Mouse (Mus musculus): ENCODE results near the gene Mettl22. TPM values are rescaled to one million over a fixed set of nuclear protein-coding genes. Genes with fewer than 3 reads are reported as not detected.

Gene Mettl22
- polyA plus RNA-seq, 2 experiments, result 8.6 to 9.0 TPM

- Histone ChIP-seq H3K27me3 (ENCODE audit: control insufficient read depth, insufficient read depth, low read length) (no peaks in the 10 kb centered on the region), H3K27ac (no peak overlapping the region), H3K4me2 (ENCODE audit: low read depth) (no peak overlapping the region), H3K4me1 (replicated peaks; ENCODE audit: control insufficient read depth in 2 of 2, insufficient read depth in 2 of 2, low read length in 1 of 2) (peaks cover 0 to 5% of the 10 kb centered on the region in 2 experiments; a peak in 1 of 4 replicates), H3K9me3 (ENCODE audit: control insufficient read depth, low read length) (no peaks in the 10 kb centered on the region), H3K4me3 (ENCODE audit: insufficient read depth in 1 of 2, low read depth in 2 of 2, low read length in 2 of 2) (no peak overlapping the region), H3K9ac (replicated peaks) (no peak overlapping the region), H3K36me3 (replicated peaks; ENCODE audit: control insufficient read depth, insufficient read depth, low read depth) (no peaks in the 10 kb centered on the region)
- TF ChIP-seq CTCF (IDR thresholded peaks at IDR 0.05; ENCODE audit: low read depth), result no peak
- TF ChIP-seq EP300 (IDR thresholded peaks at IDR 0.05; ENCODE audit: low read depth), result no peak
- WGBS (ENCODE audit: insufficient replicate concordance), result 66% methylated on average over 5 of the region's 5 CpGs
- no peak for ATAC-seq (ENCODE audit: insufficient read depth)
- DNase-seq (ENCODE audit: low read depth in 3 of 3, low spot score in 3 of 3), result no peak
Observed at GRCm38 (mm10) chr16:8520525-8520924, 49.9 kb downstream of the Mettl22 start.

- Histone ChIP-seq H3K4me2 (ENCODE audit: low read depth) (no peak overlapping the region), H3K36me3 (replicated peaks; ENCODE audit: control insufficient read depth, insufficient read depth, low read depth) (no peaks in the 10 kb centered on the region), H3K27ac (no peak overlapping the region), H3K4me3 (ENCODE audit: insufficient read depth in 1 of 2, low read depth in 2 of 2, low read length in 2 of 2) (no peak overlapping the region), H3K9ac (replicated peaks) (no peak overlapping the region), H3K9me3 (ENCODE audit: control insufficient read depth, low read length) (no peaks in the 10 kb centered on the region), H3K27me3 (ENCODE audit: control insufficient read depth, insufficient read depth, low read length) (no peaks in the 10 kb centered on the region), H3K4me1 (replicated peaks; ENCODE audit: control insufficient read depth in 2 of 2, insufficient read depth in 2 of 2, low read length in 1 of 2) (peaks cover 0 to 12% of the 10 kb centered on the region in 2 experiments; a peak in 1 of 4 replicates)
- DNase-seq (ENCODE audit: low read depth in 3 of 3, low spot score in 3 of 3), result no peak
- no peak for ATAC-seq (ENCODE audit: insufficient read depth)
- TF ChIP-seq EP300 (IDR thresholded peaks at IDR 0.05; ENCODE audit: low read depth) (no peak), CTCF (IDR thresholded peaks at IDR 0.05; ENCODE audit: low read depth) (no peak)
- 25% methylated on average over 4 of the region's 4 CpGs for WGBS (ENCODE audit: insufficient replicate concordance)
Observed at GRCm38 (mm10) chr16:8521322-8521721, 50.7 kb downstream of the Mettl22 start.

- Histone ChIP-seq H3K9ac (replicated peaks) (no peak overlapping the region), H3K27me3 (ENCODE audit: control insufficient read depth, insufficient read depth, low read length) (no peaks in the 10 kb centered on the region), H3K9me3 (ENCODE audit: control insufficient read depth, low read length) (no peaks in the 10 kb centered on the region), H3K36me3 (replicated peaks; ENCODE audit: control insufficient read depth, insufficient read depth, low read depth) (no peaks in the 10 kb centered on the region), H3K27ac (no peak overlapping the region), H3K4me1 (replicated peaks; ENCODE audit: control insufficient read depth in 2 of 2, insufficient read depth in 2 of 2, low read length in 1 of 2) (peaks cover 0 to 14% of the 10 kb centered on the region in 2 experiments; a peak in 1 of 4 replicates), H3K4me2 (ENCODE audit: low read depth) (no peak overlapping the region), H3K4me3 (ENCODE audit: insufficient read depth in 1 of 2, low read depth in 2 of 2, low read length in 2 of 2) (no peak overlapping the region)
- TF ChIP-seq CTCF (IDR thresholded peaks at IDR 0.05; ENCODE audit: low read depth), result no peak
- no peak for TF ChIP-seq EP300 (IDR thresholded peaks at IDR 0.05; ENCODE audit: low read depth)
- ATAC-seq (ENCODE audit: insufficient read depth) (no peak), DNase-seq (ENCODE audit: low read depth in 3 of 3, low spot score in 3 of 3) (no peak)
- 50% methylated on average over 11 of the region's 11 CpGs for WGBS (ENCODE audit: insufficient replicate concordance)
Observed at GRCm38 (mm10) chr16:8523480-8524144, 53.0 kb downstream of the Mettl22 start.

GRCm38 (mm10) chr16:8524163-8524847 lies 53.7 kb downstream of the Mettl22 start:
- no peak for DNase-seq (ENCODE audit: low read depth in 3 of 3, low spot score in 3 of 3)
- Histone ChIP-seq H3K4me2 (ENCODE audit: low read depth) (no peak overlapping the region), H3K4me1 (replicated peaks; ENCODE audit: control insufficient read depth in 2 of 2, insufficient read depth in 2 of 2, low read length in 1 of 2) (peaks cover 0 to 14% of the 10 kb centered on the region in 2 experiments; a peak in 1 of 4 replicates), H3K36me3 (replicated peaks; ENCODE audit: control insufficient read depth, insufficient read depth, low read depth) (no peaks in the 10 kb centered on the region), H3K4me3 (ENCODE audit: insufficient read depth in 1 of 2, low read depth in 2 of 2, low read length in 2 of 2) (no peak overlapping the region), H3K27me3 (ENCODE audit: control insufficient read depth, insufficient read depth, low read length) (no peaks in the 10 kb centered on the region), H3K9me3 (ENCODE audit: control insufficient read depth, low read length) (no peaks in the 10 kb centered on the region), H3K27ac (no peak overlapping the region), H3K9ac (replicated peaks) (no peak overlapping the region)
- no peak for ATAC-seq (ENCODE audit: insufficient read depth)
- no peak for TF ChIP-seq CTCF (IDR thresholded peaks at IDR 0.05; ENCODE audit: low read depth)
- WGBS (ENCODE audit: insufficient replicate concordance), result 67% methylated on average over 16 of the region's 16 CpGs

DNA sequence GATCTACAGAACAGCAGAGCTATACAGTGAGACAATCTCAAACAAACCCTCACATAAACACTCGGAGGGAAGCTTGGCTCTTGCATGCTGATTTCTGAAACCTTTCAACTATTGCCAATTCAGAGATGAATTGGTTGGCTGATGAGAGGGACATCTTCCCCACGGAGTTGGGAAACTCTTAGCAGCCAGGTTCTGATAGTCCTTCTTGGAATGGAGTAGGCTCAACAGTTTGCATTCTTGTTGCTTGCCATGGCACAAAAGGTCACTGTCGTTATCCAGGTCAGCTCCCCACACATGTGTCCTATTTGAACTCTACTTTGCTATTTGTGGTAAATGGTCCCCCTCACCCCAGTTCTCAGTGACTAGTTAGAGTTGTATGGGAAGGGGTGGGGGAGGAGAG lies 54.7 kb downstream of the Mettl22 start:
- Histone ChIP-seq H3K4me3 (ENCODE audit: insufficient read depth in 1 of 2, low read depth in 2 of 2, low read length in 2 of 2) (no peak overlapping the region), H3K27me3 (ENCODE audit: control insufficient read depth, insufficient read depth, low read length) (no peaks in the 10 kb centered on the region), H3K27ac (no peak overlapping the region), H3K36me3 (replicated peaks; ENCODE audit: control insufficient read depth, insufficient read depth, low read depth) (no peaks in the 10 kb centered on the region), H3K9me3 (ENCODE audit: control insufficient read depth, low read length) (no peaks in the 10 kb centered on the region), H3K4me1 (replicated peaks; ENCODE audit: control insufficient read depth in 2 of 2, insufficient read depth in 2 of 2, low read length in 1 of 2) (peaks cover 0 to 14% of the 10 kb centered on the region in 2 experiments; a peak in 1 of 4 replicates), H3K4me2 (ENCODE audit: low read depth) (no peak overlapping the region), H3K9ac (replicated peaks) (no peak overlapping the region)
- DNase-seq (ENCODE audit: low read depth in 3 of 3, low spot score in 3 of 3), result no peak
- no peak for ATAC-seq (ENCODE audit: insufficient read depth)
- 48% methylated on average over 3 of the region's 3 CpGs for WGBS (ENCODE audit: insufficient replicate concordance)
- TF ChIP-seq CTCF (IDR thresholded peaks at IDR 0.05; ENCODE audit: low read depth) (no peak), EP300 (IDR thresholded peaks at IDR 0.05; ENCODE audit: low read depth) (no peak)

All from liver, embryonic 14.5 days (tissue).